In the genomic region with DNA sequence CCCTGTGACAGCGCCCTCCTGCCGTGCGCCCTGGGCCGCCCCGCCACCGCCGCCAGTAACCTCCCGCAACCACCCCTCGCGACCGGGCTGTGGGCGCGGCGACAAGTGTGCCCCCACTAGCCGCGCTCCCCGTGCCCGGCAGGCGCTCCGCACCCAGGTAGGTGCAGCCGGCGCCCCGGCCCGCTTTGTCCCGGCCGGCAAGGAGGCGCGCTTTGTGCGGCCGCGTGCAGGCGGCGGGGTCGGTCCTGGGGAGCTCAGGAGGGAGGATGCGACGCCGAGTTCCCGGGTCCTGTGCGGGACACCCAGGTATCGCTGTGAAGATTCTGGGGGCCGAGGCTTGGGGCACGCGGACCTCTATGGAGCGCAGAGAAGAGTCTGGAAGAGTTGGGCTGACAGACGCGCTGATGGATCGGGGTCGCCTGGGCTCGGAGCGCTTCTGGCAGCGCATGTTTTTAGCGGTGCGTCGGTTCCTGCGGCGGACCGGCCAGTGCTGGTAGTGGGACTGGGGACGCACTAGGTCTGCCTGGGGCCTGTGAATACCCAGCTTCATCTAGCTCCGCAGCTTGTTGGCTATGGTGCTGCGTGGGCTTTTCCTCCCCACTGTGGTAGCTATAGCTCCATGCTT, we compare ENCODE assay signal across 8 mouse cellular contexts. TPM values are rescaled to one million over a fixed set of nuclear protein-coding genes. Genes with fewer than 3 reads are reported as not detected.
A peak's percentile ranks its signal among the peaks of the same experiment; 100 is the strongest.
DNase-seq lines count a peak whose midpoint lies in the region; ATAC-seq and TF ChIP-seq lines count a peak whose summit lies in the region.

No protein-coding gene starts in this region.

- H3K4me1 ChIP-seq in kidney, postnatal 0 days (replicated peaks; ENCODE audit: insufficient read depth, low read length), result peaks cover 7% of the 10 kb centered on the region
- peaks cover 17% of the 10 kb centered on the region for H3K4me1 ChIP-seq in heart, embryonic 15.5 days (replicated peaks)
- peaks cover 43% of the 10 kb centered on the region for H3K4me1 ChIP-seq in midbrain, embryonic 10.5 days

- peak overlapping the region; percentile 51 for H3K4me3 ChIP-seq in kidney, postnatal 0 days (replicated peaks; ENCODE audit: low read depth, low read length)
- peak overlapping the region; percentile 49 for H3K4me3 ChIP-seq in heart, embryonic 15.5 days
- H3K4me3 ChIP-seq in midbrain, embryonic 10.5 days, result peak overlapping the region; percentile 83

- WGBS in kidney, postnatal 0 days, result under 1% methylated on average over 60 of the region's 60 CpGs
- WGBS in heart, embryonic 15.5 days, result under 1% methylated on average over 60 of the region's 60 CpGs
- under 1% methylated on average over 60 of the region's 60 CpGs for WGBS in midbrain, embryonic 10.5 days

- H3K4me2 ChIP-seq in kidney, postnatal 0 days (ENCODE audit: low read length), result peak overlapping the region; percentile 94
- H3K4me2 ChIP-seq in heart, embryonic 15.5 days, result peak overlapping the region; percentile 98

- peak; percentile 34 for DNase-seq in kidney, postnatal 0 days (ENCODE audit: low spot score)
- no peak for DNase-seq in kidney, postnatal 25 days
- DNase-seq in cerebellum, adult 9-11 months, result peak; percentile 56
- DNase-seq in midbrain, embryonic 10.5 days (ENCODE audit: low spot score), result peak; percentile 69
- no peak for DNase-seq in left cerebral cortex, adult 11 months (ENCODE audit: low spot score)
- DNase-seq in urinary bladder, postnatal 25 days (ENCODE audit: low spot score), result no peak

- TF ChIP-seq CTCF in kidney, postnatal 0 days (IDR thresholded peaks at IDR 0.05; ENCODE audit: low read depth), result no peak

- no peak for ATAC-seq in kidney, postnatal 0 days (replicated peaks; ENCODE audit: low FRiP score, low read depth)
- ATAC-seq in heart, embryonic 15.5 days (replicated peaks; ENCODE audit: insufficient number of reproducible peaks, insufficient read depth, low FRiP score, low read depth), result no peak
- ATAC-seq in erythroblast, adult 5-6 weeks (replicated peaks; ENCODE audit: low FRiP score, poor library complexity, severe bottlenecking), result no peak

- no peaks in the 10 kb centered on the region for H3K9me3 ChIP-seq in kidney, postnatal 0 days (replicated peaks; ENCODE audit: low read length)
- H3K9me3 ChIP-seq in heart, embryonic 15.5 days (replicated peaks), result no peaks in the 10 kb centered on the region
- no peaks in the 10 kb centered on the region for H3K9me3 ChIP-seq in midbrain, embryonic 10.5 days (replicated peaks)

- no peak overlapping the region for H3K27ac ChIP-seq in kidney, postnatal 0 days
- H3K27ac ChIP-seq in heart, embryonic 15.5 days, result no peak overlapping the region
- peak overlapping the region; percentile 95 for H3K27ac ChIP-seq in midbrain, embryonic 10.5 days (replicated peaks)

- H3K36me3 ChIP-seq in kidney, postnatal 0 days (ENCODE audit: insufficient read depth, low read length), result no peaks in the 10 kb centered on the region
- no peaks in the 10 kb centered on the region for H3K36me3 ChIP-seq in heart, embryonic 15.5 days
- H3K36me3 ChIP-seq in midbrain, embryonic 10.5 days, result 0 out of 2 replicates have a peak, but pooled peaks cover 3% of the 10 kb centered on the region

- peaks cover 38% of the 10 kb centered on the region for H3K27me3 ChIP-seq in kidney, postnatal 0 days (ENCODE audit: insufficient read depth, low read length)
- peaks cover 79% of the 10 kb centered on the region for H3K27me3 ChIP-seq in heart, embryonic 15.5 days
- peaks cover 67% of the 10 kb centered on the region for H3K27me3 ChIP-seq in midbrain, embryonic 10.5 days (ENCODE audit: low read depth, poor library complexity, severe bottlenecking)

- peak overlapping the region; percentile 35; the same call in 1 of the 2 replicates for H3K9ac ChIP-seq in kidney, postnatal 0 days (ENCODE audit: low read depth, low read length)
- peak overlapping the region; percentile 47 for H3K9ac ChIP-seq in heart, embryonic 15.5 days

RNA-seq across cellular contexts. Expression of a gene that starts 1.3 kb away (rescaled TPM):
- polyA plus RNA-seq in kidney, postnatal 0 days (2015; fragmentation: Nextera tagmentation; extraction: Ambion mirVana), result 2.6 and 3.0 TPM in 2 replicates
- 0.18 and 0.56 TPM in 2 replicates for polyA plus RNA-seq in heart, embryonic 15.5 days (2015; fragmentation: Nextera tagmentation; extraction: Ambion mirVana)
- 8.3 and 14.9 TPM in 2 replicates for polyA plus RNA-seq in midbrain, embryonic 10.5 days (2016; fragmentation: Nextera tagmentation; extraction: Ambion mirVana)
- not detected in 2 replicates for total RNA-seq in erythroblast, adult 5-6 weeks (2015; ENCODE audit: low replicate concordance)
- total RNA-seq in erythroblast, adult 5-6 weeks (2017; ENCODE audit: low replicate concordance), result not detected in 2 replicates

RNA-seq across cellular contexts. Expression of a gene that starts 13.8 kb away (rescaled TPM):
- polyA plus RNA-seq in kidney, postnatal 0 days (2015; fragmentation: Nextera tagmentation; extraction: Ambion mirVana), result 2.5 and 3.2 TPM in 2 replicates
- polyA plus RNA-seq in heart, embryonic 15.5 days (2015; fragmentation: Nextera tagmentation; extraction: Ambion mirVana), result 0.48 and 0.52 TPM in 2 replicates
- 2.6 and 2.7 TPM in 2 replicates for polyA plus RNA-seq in midbrain, embryonic 10.5 days (2016; fragmentation: Nextera tagmentation; extraction: Ambion mirVana)
- not detected in 2 replicates for total RNA-seq in erythroblast, adult 5-6 weeks (2015; ENCODE audit: low replicate concordance)
- 0.56 TPM in 1 of 2 replicates, not detected in the other for total RNA-seq in erythroblast, adult 5-6 weeks (2017; ENCODE audit: low replicate concordance)

RNA-seq across cellular contexts. Expression of a gene that starts 44.0 kb away (rescaled TPM):
- 44.9 and 47.2 TPM in 2 replicates for polyA plus RNA-seq in kidney, postnatal 0 days (2015; fragmentation: Nextera tagmentation; extraction: Ambion mirVana)
- 30.8 and 36.3 TPM in 2 replicates for polyA plus RNA-seq in heart, embryonic 15.5 days (2015; fragmentation: Nextera tagmentation; extraction: Ambion mirVana)
- polyA plus RNA-seq in midbrain, embryonic 10.5 days (2016; fragmentation: Nextera tagmentation; extraction: Ambion mirVana), result 110 and 134 TPM in 2 replicates
- 0.58 and 4.0 TPM in 2 replicates for total RNA-seq in erythroblast, adult 5-6 weeks (2015; ENCODE audit: low replicate concordance)
- total RNA-seq in erythroblast, adult 5-6 weeks (2017; ENCODE audit: low replicate concordance), result 6.6 and 7.5 TPM in 2 replicates

Comparison
In these comparisons a context has a peak if more than half of its experiments do, and no peak if none do; other contexts are left out.
1. DNase-seq: peak in kidney, postnatal 0 days (single experiment), cerebellum, adult 9-11 months (single experiment) and midbrain, embryonic 10.5 days (single experiment); none in kidney, postnatal 25 days (0 of 2), left cerebral cortex, adult 11 months (single experiment) and urinary bladder, postnatal 25 days (single experiment).
2. Peak in every context shown above with its lines, with median percentiles within 50 percentile points of each other: H3K4me3 ChIP-seq.